In the genomic region with DNA sequence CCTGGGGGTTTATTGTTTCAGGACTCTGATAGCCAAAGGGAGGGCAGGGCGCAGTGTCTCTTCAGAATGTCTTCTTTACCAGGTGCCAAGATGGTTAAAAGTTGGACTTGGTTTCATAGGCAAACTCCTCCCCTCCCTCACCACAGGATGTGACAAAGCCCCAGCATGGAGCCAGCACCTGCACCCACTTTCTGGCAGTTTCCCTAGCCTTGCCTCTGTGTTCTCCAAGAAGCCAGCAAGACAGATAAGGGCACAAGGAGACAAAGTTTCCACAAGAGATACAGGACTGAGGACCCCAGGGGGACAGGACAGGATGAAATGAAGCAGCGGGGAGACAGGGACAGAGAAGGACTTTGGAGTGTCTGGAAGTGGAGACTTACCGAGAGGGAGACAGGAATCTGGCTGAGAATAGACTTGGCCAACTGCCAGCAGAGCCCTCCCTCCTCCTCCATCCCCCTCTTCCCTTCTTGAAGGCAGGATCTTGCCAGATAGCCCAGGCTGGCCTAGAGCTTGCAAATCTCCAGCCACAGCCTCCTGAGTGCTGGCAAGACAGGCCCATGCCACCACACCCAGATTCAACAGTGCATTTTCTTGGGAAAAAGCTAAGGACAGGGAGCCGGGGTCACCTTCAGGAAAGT, we compare ENCODE assay signal across 14 mouse cellular contexts.
DNase-seq lines count a peak whose midpoint lies in the region; ATAC-seq and TF ChIP-seq lines count a peak whose summit lies in the region.
"Had no signal": no experiment of that assay in that cellular context is flagged by ENCODE, and none has a peak within 500 bp of the region (broad histone marks: within the 10 kb centered on the region; RNA-seq: fewer than 3 reads in every experiment).

No protein-coding gene starts in this region.

- ATAC-seq in forebrain, embryonic 14.5 days, result no peak
- no peak for ATAC-seq in forebrain, embryonic 12.5 days (ENCODE audit: low FRiP score)
- ATAC-seq: inflammation-experienced regulatory T-cells, adult 6 months had no signal

- H3K9me3 ChIP-seq in forebrain, embryonic 14.5 days (replicated peaks; ENCODE audit: control insufficient read depth, low read length), result no peaks in the 10 kb centered on the region
- H3K9me3 ChIP-seq in forebrain, embryonic 12.5 days, result no peaks in the 10 kb centered on the region
- H3K9me3 ChIP-seq: embryonic facial prominence, embryonic 12.5 days; forebrain, embryonic 10.5 days had no signal

- H3K27me3 ChIP-seq in forebrain, embryonic 14.5 days (replicated peaks; ENCODE audit: control insufficient read depth, insufficient read depth, low read length), result no peaks in the 10 kb centered on the region
- H3K27me3 ChIP-seq in forebrain, embryonic 12.5 days, result peaks cover 26% of the 10 kb centered on the region
- no peaks in the 10 kb centered on the region for H3K27me3 ChIP-seq in kidney, adult 2 months (replicated peaks; ENCODE audit: control insufficient read depth, insufficient read depth, low read length)
- H3K27me3 ChIP-seq in thymus, adult 2 months (ENCODE audit: control insufficient read depth, insufficient read depth, low read length), result no peaks in the 10 kb centered on the region
- H3K27me3 ChIP-seq: embryonic facial prominence, embryonic 12.5 days had no signal

- no peak overlapping the region for H3K27ac ChIP-seq in forebrain, embryonic 14.5 days (ENCODE audit: low read depth, low read length)
- no peak overlapping the region for H3K27ac ChIP-seq in forebrain, embryonic 12.5 days
- H3K27ac ChIP-seq in kidney, adult 2 months (ENCODE audit: insufficient read depth, low read depth, low read length), result no peak overlapping the region
- H3K27ac ChIP-seq in thymus, adult 2 months (ENCODE audit: control insufficient read depth, insufficient read depth, low read length), result peak overlapping the region; percentile 98
- H3K27ac ChIP-seq: embryonic facial prominence, embryonic 12.5 days; forebrain, embryonic 10.5 days; liver, embryonic 14.5 days had no signal

- H3K9ac ChIP-seq in forebrain, embryonic 14.5 days (ENCODE audit: low read length), result no peak overlapping the region
- H3K9ac ChIP-seq in forebrain, embryonic 12.5 days, result no peak overlapping the region
- H3K9ac ChIP-seq: embryonic facial prominence, embryonic 12.5 days; liver, embryonic 14.5 days had no signal

- H3K36me3 ChIP-seq in forebrain, embryonic 14.5 days (ENCODE audit: control insufficient read depth, insufficient read depth, low read length), result no peaks in the 10 kb centered on the region
- no peaks in the 10 kb centered on the region for H3K36me3 ChIP-seq in forebrain, embryonic 12.5 days (replicated peaks)
- H3K36me3 ChIP-seq in kidney, adult 2 months (ENCODE audit: control insufficient read depth, insufficient read depth, low read length), result no peaks in the 10 kb centered on the region
- no peaks in the 10 kb centered on the region for H3K36me3 ChIP-seq in thymus, adult 2 months (ENCODE audit: control insufficient read depth, insufficient read depth, low read length)
- H3K36me3 ChIP-seq: embryonic facial prominence, embryonic 12.5 days; forebrain, embryonic 10.5 days had no signal

- no peak overlapping the region for H3K4me2 ChIP-seq in forebrain, embryonic 14.5 days (ENCODE audit: low read length)
- no peak overlapping the region for H3K4me2 ChIP-seq in forebrain, embryonic 12.5 days
- H3K4me2 ChIP-seq: embryonic facial prominence, embryonic 12.5 days had no signal

- 0 out of 2 replicates have a peak, but pooled peaks cover 6% of the 10 kb centered on the region for H3K4me1 ChIP-seq in forebrain, embryonic 14.5 days (ENCODE audit: control insufficient read depth, insufficient read depth, low read length)
- H3K4me1 ChIP-seq in forebrain, embryonic 12.5 days, result peaks cover 15% of the 10 kb centered on the region; the same call in 1 of the 2 replicates
- H3K4me1 ChIP-seq in kidney, adult 2 months (ENCODE audit: control insufficient read depth, insufficient read depth, low read length), result no peaks in the 10 kb centered on the region
- H3K4me1 ChIP-seq in thymus, adult 2 months (replicated peaks; ENCODE audit: control insufficient read depth, insufficient read depth, low read length), result peaks cover 72% of the 10 kb centered on the region

- TF ChIP-seq POLR2A in kidney, adult 2 months (IDR thresholded peaks at IDR 0.05; ENCODE audit: low read depth, low read length), result no peak
- 0 out of 2 replicates have a peak, but pooled peaks have one; percentile 30 for TF ChIP-seq POLR2A in thymus, adult 2 months (IDR thresholded peaks at IDR 0.05; ENCODE audit: control insufficient read depth, extremely low read depth, insufficient read depth, low read length, poor library complexity)

- peak; percentile 42 for DNase-seq in forebrain, embryonic 14.5 days (ENCODE audit: low spot score)
- DNase-seq in kidney, postnatal 4 days, result peak; percentile 11 to 17
- no peak for DNase-seq in kidney, adult 2 months
- peak; percentile 25 for DNase-seq in ZHBTc4 (ENCODE audit: low read depth, low spot score)
- DNase-seq in thymus, adult 2 months, result peak; percentile 77
- DNase-seq in spleen, postnatal 36 days (ENCODE audit: low spot score in 2 of 2), result no peak
- no peak for DNase-seq in layer of hippocampus, adult 9-10 months (ENCODE audit: low spot score)
- DNase-seq: cerebellum, postnatal 25 days; heart, postnatal 10 days had no signal

- no peak overlapping the region for H3K4me3 ChIP-seq in forebrain, embryonic 14.5 days (ENCODE audit: low read depth, low read length)
- no peak overlapping the region for H3K4me3 ChIP-seq in forebrain, embryonic 12.5 days (replicated peaks)
- H3K4me3 ChIP-seq in kidney, adult 2 months (ENCODE audit: insufficient read depth, low read depth, low read length), result no peak overlapping the region
- H3K4me3 ChIP-seq in thymus, adult 2 months (ENCODE audit: control insufficient read depth, insufficient read depth, low read length), result no peak overlapping the region
- H3K4me3 ChIP-seq: embryonic facial prominence, embryonic 12.5 days; forebrain, embryonic 10.5 days had no signal

- TF ChIP-seq CTCF in kidney, adult 2 months (conservative IDR thresholded peaks at IDR 0.05; ENCODE audit: insufficient read depth, insufficient read length, low read depth, low read length), result no peak
- no peak for TF ChIP-seq CTCF in thymus, adult 2 months (IDR thresholded peaks at IDR 0.05; ENCODE audit: borderline replicate concordance, control insufficient read depth, extremely low read depth, insufficient read depth, low read length, poor library complexity)

- WGBS in forebrain, embryonic 14.5 days, result 59% methylated on average over 4 of the region's 4 CpGs
- 68% methylated on average over 4 of the region's 4 CpGs for WGBS in forebrain, embryonic 12.5 days
- WGBS in kidney, adult 2 months, result 68% methylated on average over 4 of the region's 4 CpGs
- WGBS in thymus, adult 2 months, result 28% methylated on average over 4 of the region's 4 CpGs

Comparison
In these comparisons a context has a peak if more than half of its experiments do, and no peak if none do; other contexts are left out.
1. DNase-seq: peak in forebrain, embryonic 14.5 days (single experiment), kidney, postnatal 4 days (2 of 2), ZHBTc4 (single experiment) and thymus, adult 2 months (single experiment); none in kidney, adult 2 months (single experiment), spleen, postnatal 36 days (0 of 2) and layer of hippocampus, adult 9-10 months (single experiment).